Mouse (Mus musculus) layer of hippocampus, adult 9-10 months (tissue): ENCODE results near the gene Tnfrsf12a.

ENCODE experiments used
- DNase-seq: peaks from one replicate; pipeline ENCODE4 v3.0.0; 2022; ENCODE audit warnings: low spot score

Tnfrsf12a gene

GRCm38 (mm10) chr17:23677236-23677679, at the start of gene Tnfrsf12a:
Tnfrsf12a (minus strand) TSS chr17:23677468.
- DNase-seq = no peak

GRCm38 (mm10) chr17:23726758-23727142, 49.5 kb upstream of the Tnfrsf12a start:
- no peak for DNase-seq

- DNase-seq = peak; percentile 73
Measured at GRCm38 (mm10) chr17:23725999-23726757, 48.9 kb upstream of the Tnfrsf12a start, which contains the start of gene Pkmyt1. Pkmyt1 (plus strand) TSS chr17:23726336.

- DNase-seq = no peak
Measured at GRCm38 (mm10) chr17:23725477-23725876, 48.2 kb upstream of the Tnfrsf12a start.

GRCm38 (mm10) chr17:23722376-23723125, 45.3 kb upstream of the Tnfrsf12a start, which contains the start of gene 1520401A03Rik:
1520401A03Rik (minus strand) TSS chr17:23722783.
- DNase-seq = no peak

GRCm38 (mm10) chr17:23721886-23722285, 44.6 kb upstream of the Tnfrsf12a start:
- no peak for DNase-seq

GRCm38 (mm10) chr17:23719455-23719854, 42.2 kb upstream of the Tnfrsf12a start:
- DNase-seq = no peak

GRCm38 (mm10) chr17:23717003-23717402, 39.7 kb upstream of the Tnfrsf12a start:
- no peak for DNase-seq

- DNase-seq = peak; percentile 52
Measured at GRCm38 (mm10) chr17:23706212-23706611, 28.9 kb upstream of the Tnfrsf12a start.

GRCm38 (mm10) chr17:23705525-23706104, 28.3 kb upstream of the Tnfrsf12a start:
- DNase-seq = no peak

GRCm38 (mm10) chr17:23704741-23705140, 27.5 kb upstream of the Tnfrsf12a start:
- no peak for DNase-seq

- DNase-seq = no peak
Measured at GRCm38 (mm10) chr17:23703301-23703700, 26.0 kb upstream of the Tnfrsf12a start.

- DNase-seq = peak; percentile 55
Measured at GRCm38 (mm10) chr17:23700079-23700478, 22.8 kb upstream of the Tnfrsf12a start.

- no peak for DNase-seq
Measured at GRCm38 (mm10) chr17:23699131-23700077, 22.1 kb upstream of the Tnfrsf12a start.

GRCm38 (mm10) chr17:23695801-23696200, 18.5 kb upstream of the Tnfrsf12a start:
- no peak for DNase-seq

GRCm38 (mm10) chr17:23694491-23694890, 17.2 kb upstream of the Tnfrsf12a start:
- no peak for DNase-seq

- no peak for DNase-seq
Measured at GRCm38 (mm10) chr17:23683856-23684672, 6.8 kb upstream of the Tnfrsf12a start, which contains the start of gene Cldn9. Cldn9 (minus strand) TSS chr17:23684026.

- DNase-seq = no peak
Measured at GRCm38 (mm10) chr17:23683226-23683625, 6.0 kb upstream of the Tnfrsf12a start.

GRCm38 (mm10) chr17:23682530-23682929, 5.3 kb upstream of the Tnfrsf12a start:
- no peak for DNase-seq

- DNase-seq = no peak
Measured at GRCm38 (mm10) chr17:23682092-23682491, 4.8 kb upstream of the Tnfrsf12a start.
